Mouse (Mus musculus) stomach, postnatal 0 days (tissue): ENCODE data around the gene Nms. TPM values are rescaled to one million over a fixed set of nuclear protein-coding genes. Genes with fewer than 3 reads are reported as not detected.
A peak's percentile ranks its signal among the peaks of the same experiment; 100 is the strongest.

ENCODE experiments used
- ATAC-seq: fragments of 200-750 bp; cut with Nextera tagmentation; 2 replicates; pipeline ENCODE4 v1.8.0; 2017; ENCODE audit not compliant: low FRiP score, low TSS enrichment
- DNase-seq: peaks from one replicate; pipeline ENCODE4 v3.0.0-alpha.2; 2016; ENCODE audit warnings: low spot score
- H3K27ac ChIP-seq: fragments of 300-500 bp; sonication (generic); replicated peaks from 2 replicates; pipeline ENCODE4 v1.5.1; 2014; ENCODE audit warnings: mild to moderate bottlenecking, control low read depth
- H3K27me3 ChIP-seq: fragments of 300-500 bp; sonication (generic); 2 replicates; pipeline ENCODE4 v1.6.1; 2014; ENCODE audit warnings: low read length; ENCODE audit not compliant: control insufficient read depth, insufficient read depth
- H3K36me3 ChIP-seq: fragments of 300-500 bp; sonication (generic); 2 replicates; pipeline ENCODE4 v1.6.1; 2014; ENCODE audit warnings: low read length, mixed read lengths; ENCODE audit not compliant: control insufficient read depth, insufficient read depth
- H3K4me1 ChIP-seq: fragments of 300-500 bp; sonication (generic); replicated peaks from 2 replicates; pipeline ENCODE4 v1.6.1; 2014; ENCODE audit warnings: antibody characterized with exemption; ENCODE audit not compliant: control insufficient read depth, insufficient read depth
- H3K4me2 ChIP-seq: fragments of 300-500 bp; sonication (generic); replicated peaks from 2 replicates; pipeline ENCODE4 v1.6.1; 2014; ENCODE audit warnings: low read depth, mild to moderate bottlenecking, control low read depth, moderate library complexity
- H3K4me3 ChIP-seq: fragments of 300-500 bp; sonication (generic); 2 replicates; pipeline ENCODE4 v1.5.1; 2014; ENCODE audit warnings: low read depth, low read length, control low read depth
- H3K9ac ChIP-seq: fragments of 300-500 bp; sonication (generic); 2 replicates; pipeline ENCODE4 v1.6.1; 2014; ENCODE audit warnings: mild to moderate bottlenecking, low read length, control low read depth, mixed read lengths
- H3K9me3 ChIP-seq: fragments of 300-500 bp; sonication (generic); 2 replicates; pipeline ENCODE4 v1.6.1; 2016; ENCODE audit warnings: low read length; ENCODE audit not compliant: control insufficient read depth
- CTCF ChIP-seq: IDR thresholded peaks from 2 replicates; pipeline ENCODE4 v1.5.1; 2016; ENCODE audit warnings: antibody characterized with exemption, low read depth, mild to moderate bottlenecking, moderate library complexity
- EP300 ChIP-seq: optimal IDR thresholded peaks from 2 replicates; pipeline ENCODE3; 2016; ENCODE audit warnings: antibody characterized with exemption
- WGBS: fragments of 180-500 bp; shearing (Covaris S2); extraction: QIAGEN DNeasy Blood & Tissue Kit; methylation state at CpG from one replicate; pipeline ENCODE4 v1.1.7; 2014; 5-methylcytosine and 5-hydroxymethylcytosine counted together
- polyA plus RNA-seq: library from polyadenylated mRNA; unstranded; fragments of >200 nt; fragmentation: Nextera tagmentation; extraction: Ambion mirVana; gene quantifications from 2 replicates; pipeline ENCODE4 v1.2.1, GENCODE M21; 2015

Nms gene
- polyA plus RNA-seq, 1 experiment from 2014 or later: not detected

DNA sequence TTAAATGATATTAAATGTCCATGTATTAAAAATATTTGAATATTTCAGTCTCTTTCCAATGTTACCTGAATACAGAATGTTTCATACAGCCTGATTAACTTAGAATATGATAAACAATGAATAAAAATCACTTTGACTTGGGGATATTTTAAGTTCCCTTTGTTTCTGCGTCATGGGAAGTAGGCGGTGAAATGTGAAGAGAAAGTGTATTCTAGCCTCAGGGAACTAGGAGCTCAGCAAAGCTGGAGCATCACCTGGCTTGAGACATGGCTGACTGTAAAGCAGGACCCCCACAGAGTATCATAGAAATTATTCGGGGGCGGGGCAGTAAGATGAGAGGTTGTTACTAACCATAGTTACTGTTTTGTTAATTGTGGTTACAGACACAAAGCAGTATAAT is 10.0 kb upstream of the Nms start:
- ATAC-seq (no peak), DNase-seq (no peak)
- Histone ChIP-seq H3K36me3 (no peaks in the 10 kb centered on the region), H3K27ac (no peak overlapping the region), H3K4me3 (no peak overlapping the region), H3K4me2 (no peak overlapping the region), H3K4me1 (no peaks in the 10 kb centered on the region), H3K9me3 (no peaks in the 10 kb centered on the region), H3K27me3 (no peaks in the 10 kb centered on the region), H3K9ac (no peak overlapping the region)
- TF ChIP-seq EP300 (no peak), CTCF (no peak)
- WGBS: 88% methylated on average over 4 of the region's 4 CpGs

DNA sequence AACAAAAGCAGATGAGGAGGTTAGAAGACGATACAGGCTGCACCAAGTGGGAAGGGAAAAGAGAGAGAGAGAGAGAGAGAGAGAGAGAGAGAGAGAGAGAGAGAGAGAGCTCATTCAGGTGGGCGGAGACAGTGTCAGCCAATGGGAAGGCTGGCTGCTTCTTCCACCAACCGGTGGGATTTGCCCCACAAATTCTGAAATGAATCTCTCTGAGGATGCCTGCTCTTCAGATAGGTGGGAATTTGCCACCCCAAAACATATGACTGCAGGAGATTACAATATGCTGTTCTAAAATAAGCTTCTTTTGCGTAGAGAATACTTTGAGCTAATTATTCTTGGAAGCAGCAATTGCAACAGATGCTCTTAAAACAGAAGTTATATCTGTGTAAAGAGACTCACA is 9.5 kb upstream of the Nms start:
- Histone ChIP-seq H3K27ac (no peak overlapping the region), H3K36me3 (no peaks in the 10 kb centered on the region), H3K9ac (no peak overlapping the region), H3K27me3 (no peaks in the 10 kb centered on the region), H3K4me2 (no peak overlapping the region), H3K4me3 (no peak overlapping the region), H3K9me3 (no peaks in the 10 kb centered on the region), H3K4me1 (no peaks in the 10 kb centered on the region)
- ATAC-seq (no peak), DNase-seq (no peak)
- TF ChIP-seq EP300 (no peak), CTCF (no peak)
- WGBS: 66% methylated on average over 4 of the region's 4 CpGs

DNA sequence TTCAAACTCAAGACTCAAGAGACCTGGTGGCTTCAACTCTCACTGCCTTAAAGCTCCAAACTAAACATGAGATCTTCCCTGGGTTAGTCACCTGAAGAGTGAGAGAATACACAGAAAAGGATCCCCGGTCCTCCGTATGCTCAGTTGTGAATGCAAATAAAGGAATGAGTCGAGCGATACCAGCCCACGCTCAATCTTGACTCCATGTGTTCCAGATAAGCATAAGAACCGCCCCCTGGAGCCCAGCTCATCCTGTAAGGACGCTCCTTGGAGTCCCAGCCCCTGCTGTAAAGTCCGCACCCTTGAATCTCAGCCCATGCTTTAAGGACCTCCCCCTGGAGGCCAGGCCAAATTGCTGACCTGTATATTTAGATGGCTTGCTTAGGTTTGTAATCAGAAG is 8.2 kb upstream of the Nms start:
- no peak for DNase-seq
- H3K27ac ChIP-seq: no peak overlapping the region

DNA sequence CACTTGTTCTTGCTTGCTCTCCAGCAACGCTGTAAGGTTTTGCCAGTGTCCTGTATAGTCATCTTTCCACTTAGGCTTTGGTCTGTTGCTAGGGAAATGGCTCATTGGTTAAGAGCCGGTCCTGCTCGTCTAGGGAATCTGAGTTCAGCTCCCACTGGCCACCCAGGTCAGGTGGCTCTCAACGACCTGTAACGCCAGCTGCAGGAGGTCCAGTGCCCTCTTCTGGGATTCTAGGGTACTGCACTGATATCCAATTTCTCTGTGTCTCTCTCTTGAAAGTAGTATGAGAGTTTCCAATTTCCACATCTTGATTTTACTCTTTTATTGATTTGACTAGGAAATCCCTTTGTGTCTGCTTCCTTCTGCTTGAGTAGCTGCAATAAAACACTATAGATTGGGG is 4.3 kb upstream of the Nms start:
- 23% methylated on average over 5 of the region's 5 CpGs for WGBS
- DNase-seq (no peak), ATAC-seq (no peak)
- H3K27ac ChIP-seq: no peak overlapping the region
- H3K4me1 ChIP-seq: no peaks in the 10 kb centered on the region
- H3K4me3 ChIP-seq: no peak overlapping the region
- no peaks in the 10 kb centered on the region for H3K9me3 ChIP-seq
- H3K36me3 ChIP-seq: no peaks in the 10 kb centered on the region
- H3K9ac ChIP-seq: no peak overlapping the region
- no peaks in the 10 kb centered on the region for H3K27me3 ChIP-seq
- TF ChIP-seq CTCF (peak; percentile 65), EP300 (no peak)
- no peak overlapping the region for H3K4me2 ChIP-seq

More for the DNA sequence above, 8.2 kb upstream of the Nms start:
- TF ChIP-seq CTCF (no peak), EP300 (no peak)
- Histone ChIP-seq H3K4me1 (no peaks in the 10 kb centered on the region), H3K9me3 (no peaks in the 10 kb centered on the region), H3K4me3 (no peak overlapping the region), H3K4me2 (no peak overlapping the region), H3K9ac (no peak overlapping the region), H3K27me3 (no peaks in the 10 kb centered on the region), H3K36me3 (no peaks in the 10 kb centered on the region)
- no peak for ATAC-seq
- WGBS: 51% methylated on average over 8 of the region's 8 CpGs

DNA sequence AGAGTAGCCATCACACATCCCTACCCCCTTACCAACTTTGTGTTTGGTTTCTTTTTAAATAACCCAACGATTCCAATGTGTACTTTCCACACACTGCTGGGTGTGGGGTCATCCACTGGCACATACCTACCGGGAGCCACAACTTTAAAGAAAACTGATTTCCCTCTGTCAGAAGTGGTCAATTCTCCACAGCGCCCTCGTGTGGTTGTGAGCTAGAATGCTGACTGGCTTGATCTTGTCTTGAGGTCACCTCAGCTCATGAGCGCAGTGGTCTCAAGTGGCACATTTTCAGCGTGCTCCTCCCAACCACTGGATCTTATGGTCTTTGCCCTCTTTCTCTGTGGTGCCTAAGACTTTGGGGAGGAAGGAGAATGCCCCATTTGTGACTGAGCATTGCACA is 2.2 kb upstream of the Nms start:
- DNase-seq (peak; percentile 52), ATAC-seq (no peak)
- H3K4me1 ChIP-seq: no peaks in the 10 kb centered on the region
- WGBS: 18% methylated on average over 6 of the region's 6 CpGs
- H3K36me3 ChIP-seq: no peaks in the 10 kb centered on the region
- no peak overlapping the region for H3K27ac ChIP-seq
- no peaks in the 10 kb centered on the region for H3K9me3 ChIP-seq
- H3K4me3 ChIP-seq: no peak overlapping the region
- no peaks in the 10 kb centered on the region for H3K27me3 ChIP-seq
- H3K4me2 ChIP-seq: no peak overlapping the region
- no peak overlapping the region for H3K9ac ChIP-seq
- TF ChIP-seq CTCF (peak; percentile 76), EP300 (no peak)

DNA sequence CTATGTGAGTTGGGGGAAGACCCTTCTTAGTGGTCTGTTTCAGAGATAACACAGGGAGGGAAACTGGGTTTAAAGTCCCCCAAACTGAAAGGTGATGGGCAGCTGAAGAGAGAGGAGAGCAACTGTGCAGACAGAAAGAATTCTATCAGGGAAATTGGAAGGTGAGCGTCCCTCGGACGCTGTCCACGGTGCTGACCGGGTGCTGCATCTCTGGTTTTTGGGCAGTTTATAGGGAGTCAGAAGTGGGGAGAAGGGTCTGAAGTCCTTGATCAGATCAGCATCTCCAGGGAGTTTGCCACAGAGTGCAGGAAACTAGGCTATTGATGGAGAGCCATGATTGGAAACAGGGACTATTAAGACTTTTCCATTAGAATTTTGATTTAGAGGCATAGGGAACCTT is 659 bp downstream of the Nms start:
- H3K9me3 ChIP-seq: no peaks in the 10 kb centered on the region
- no peaks in the 10 kb centered on the region for H3K36me3 ChIP-seq
- H3K27ac ChIP-seq: no peak overlapping the region
- H3K4me2 ChIP-seq: no peak overlapping the region
- 2% methylated on average over 5 of the region's 5 CpGs for WGBS
- H3K4me3 ChIP-seq: no peak overlapping the region
- TF ChIP-seq EP300: no peak
- no peak for TF ChIP-seq CTCF
- no peak overlapping the region for H3K9ac ChIP-seq
- no peaks in the 10 kb centered on the region for H3K27me3 ChIP-seq
- ATAC-seq (no peak), DNase-seq (peak; percentile 36)
- H3K4me1 ChIP-seq: no peaks in the 10 kb centered on the region
